Mouse (Mus musculus) limb, embryonic 12.5 days (tissue): Measurements from ENCODE around the gene 4931409K22Rik. TPM values are rescaled to one million over a fixed set of nuclear protein-coding genes. Genes with fewer than 3 reads are reported as not detected.

ENCODE experiments used
- ATAC-seq: fragments of 200-750 bp; cut with Nextera tagmentation; 2 replicates; pipeline ENCODE4 v1.8.0; 2017; ENCODE audit warnings: low read depth, moderate TSS enrichment; ENCODE audit not compliant: insufficient number of reproducible peaks, insufficient read depth, low FRiP score, low TSS enrichment
- H3K27ac ChIP-seq: fragments of 300-500 bp; sonication (generic); 2 replicates; pipeline ENCODE4 v1.5.1; 2016; ENCODE audit warnings: mild to moderate bottlenecking, moderate library complexity
- H3K27me3 ChIP-seq: fragments of 300-500 bp; sonication (generic); 2 replicates; pipeline ENCODE4 v1.6.1; 2016; ENCODE audit warnings: mild to moderate bottlenecking, moderate library complexity
- H3K36me3 ChIP-seq: fragments of 300-500 bp; sonication (generic); 2 replicates; pipeline ENCODE4 v1.6.1; 2016; ENCODE audit warnings: mild to moderate bottlenecking, moderate library complexity
- H3K4me1 ChIP-seq: fragments of 300-500 bp; sonication (generic); replicated peaks from 2 replicates; pipeline ENCODE4 v1.6.1; 2016
- H3K4me2 ChIP-seq: fragments of 300-500 bp; sonication (generic); 2 replicates; pipeline ENCODE4 v1.6.1; 2016; ENCODE audit warnings: mild to moderate bottlenecking, moderate library complexity
- H3K4me3 ChIP-seq: fragments of 300-500 bp; sonication (generic); replicated peaks from 2 replicates; pipeline ENCODE4 v1.5.1; 2016; ENCODE audit warnings: mild to moderate bottlenecking
- H3K9ac ChIP-seq: fragments of 300-500 bp; sonication (generic); replicated peaks from 2 replicates; pipeline ENCODE4 v1.6.1; 2016; ENCODE audit warnings: mild to moderate bottlenecking, moderate library complexity
- H3K9me3 ChIP-seq: fragments of 300-500 bp; sonication (generic); 2 replicates; pipeline ENCODE4 v1.6.1; 2016; ENCODE audit warnings: mild to moderate bottlenecking, moderate library complexity
- WGBS: fragments of 180-500 bp; shearing (Covaris S2); methylation state at CpG from one replicate; pipeline ENCODE4 v1.1.7; 2016; 5-methylcytosine and 5-hydroxymethylcytosine counted together
- polyA plus RNA-seq: library from polyadenylated mRNA; unstranded; fragments of >200 nt; fragmentation: Nextera tagmentation; extraction: Ambion mirVana; gene quantifications from 2 replicates; pipeline ENCODE4 v1.2.1, GENCODE M21; 2016

The 4931409K22Rik gene
- polyA plus RNA-seq, 1 experiment from 2014 or later: 0.19 TPM

DNA sequence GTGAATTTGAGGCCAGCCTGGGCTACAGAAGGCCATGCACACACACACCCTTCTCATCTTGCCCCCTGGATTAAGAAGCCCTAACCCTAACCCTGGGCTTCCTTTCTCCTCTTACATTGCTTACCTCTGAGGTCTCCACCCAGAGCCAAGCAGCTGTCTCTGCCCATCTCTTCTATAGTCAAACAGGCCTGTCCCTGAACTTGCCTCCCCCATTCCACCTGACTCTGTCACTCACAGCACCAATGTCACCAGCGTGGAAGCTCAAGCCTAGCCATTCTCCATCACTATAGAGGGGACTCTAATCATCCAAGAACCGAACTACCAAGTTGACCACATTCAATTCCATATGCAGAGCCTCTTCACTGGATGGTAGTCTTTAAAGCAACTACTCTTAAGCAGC is 43.6 kb upstream of the 4931409K22Rik start:
- peaks cover 12% of the 10 kb centered on the region for H3K36me3 ChIP-seq
- peaks cover 75% of the 10 kb centered on the region for H3K4me1 ChIP-seq
- H3K27me3 ChIP-seq: peaks cover 23% of the 10 kb centered on the region
- WGBS: 63% methylated on average over 2 of the region's 2 CpGs
- H3K9me3 ChIP-seq: no peaks in the 10 kb centered on the region
- peak overlapping the region; percentile 90 for H3K4me2 ChIP-seq
- H3K4me3 ChIP-seq: peak overlapping the region; percentile 74
- no peak overlapping the region for H3K9ac ChIP-seq
- peak overlapping the region; percentile 100; the same call in 1 of the 2 replicates for H3K27ac ChIP-seq
- no peak for ATAC-seq

DNA sequence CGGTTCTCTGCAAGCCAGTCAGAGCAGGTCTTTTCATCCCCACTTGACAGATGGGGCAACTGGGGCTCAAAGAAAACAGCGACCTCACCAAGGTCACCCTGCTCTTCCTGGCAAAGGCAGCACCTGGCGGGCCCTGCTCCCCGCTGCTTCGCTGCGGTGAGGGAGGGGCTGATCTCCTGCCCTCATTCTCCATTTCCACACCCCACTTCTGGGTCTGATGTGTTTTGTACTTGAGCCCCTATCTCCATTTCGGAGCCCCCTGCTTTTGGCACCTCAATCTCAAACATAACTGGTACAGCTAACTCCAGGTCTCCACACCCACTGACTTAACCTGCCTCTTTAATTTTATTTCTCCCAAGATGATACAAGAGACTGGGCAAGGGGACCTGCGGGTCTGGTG is 42.5 kb upstream of the 4931409K22Rik start:
- WGBS: 12% methylated on average over 8 of the region's 8 CpGs
- Histone ChIP-seq H3K4me3 (peak overlapping the region; percentile 54), H3K9ac (0 out of 2 replicates have a peak overlapping the region, but pooled peaks have one; percentile 69), H3K4me2 (peak overlapping the region; percentile 98), H3K27me3 (peaks cover 23% of the 10 kb centered on the region), H3K36me3 (peaks cover 23% of the 10 kb centered on the region), H3K4me1 (peaks cover 70% of the 10 kb centered on the region), H3K27ac (no peak overlapping the region), H3K9me3 (no peaks in the 10 kb centered on the region)
- ATAC-seq: no peak

- peak overlapping the region; percentile 54 for H3K4me3 ChIP-seq
- peaks cover 28% of the 10 kb centered on the region for H3K36me3 ChIP-seq
- H3K9ac ChIP-seq: peak overlapping the region; percentile 69
- ATAC-seq: no peak
- H3K4me1 ChIP-seq: peaks cover 65% of the 10 kb centered on the region
- H3K27me3 ChIP-seq: peaks cover 23% of the 10 kb centered on the region
- peak overlapping the region; percentile 35; the same call in 1 of the 2 replicates for H3K27ac ChIP-seq
- no peaks in the 10 kb centered on the region for H3K9me3 ChIP-seq
- whole genome bisulfite sequencing: 1% methylated on average over 41 of the region's 41 CpGs
- peak overlapping the region; percentile 98 for H3K4me2 ChIP-seq
Observed at GRCm38 (mm10) chr5:24598570-24599006, 42.0 kb upstream of the 4931409K22Rik start.

DNA sequence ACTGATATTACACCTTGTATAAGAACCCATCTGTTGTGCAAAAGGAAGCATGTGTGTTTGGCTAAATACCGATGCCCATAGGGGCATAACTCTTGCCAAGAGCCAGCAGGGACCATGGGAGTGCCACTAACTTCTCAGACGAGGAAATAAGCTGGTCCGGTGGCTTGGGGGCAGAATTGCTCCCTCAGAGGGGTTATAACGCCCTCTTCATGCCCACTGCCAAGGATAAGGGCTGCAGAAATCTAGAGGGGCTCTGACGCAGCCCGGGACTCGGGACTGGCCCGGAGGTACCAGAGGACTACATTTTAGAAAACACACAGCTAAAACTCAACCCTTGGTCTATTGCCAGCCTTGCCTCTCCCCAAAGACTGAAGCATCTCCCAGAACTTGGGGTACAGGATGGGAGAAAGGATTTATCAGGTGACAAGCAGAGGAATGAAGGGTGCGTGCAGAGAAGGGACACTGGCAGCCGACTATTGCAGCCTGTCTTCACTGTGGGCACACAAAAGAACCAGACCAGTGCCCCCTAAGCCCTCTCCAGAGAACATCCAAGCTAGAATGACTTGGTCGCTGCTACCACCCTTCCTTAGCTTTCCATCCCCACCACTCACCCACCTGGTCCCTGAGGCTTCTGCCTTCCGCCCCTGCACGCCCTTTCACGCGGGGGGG is 41.4 kb upstream of the 4931409K22Rik start:
- Histone ChIP-seq H3K4me1 (peaks cover 59% of the 10 kb centered on the region), H3K27me3 (peaks cover 24% of the 10 kb centered on the region), H3K27ac (0 out of 2 replicates have a peak overlapping the region, but pooled peaks have one; percentile 35), H3K4me2 (peak overlapping the region; percentile 98), H3K36me3 (peaks cover 34% of the 10 kb centered on the region), H3K9ac (peak overlapping the region; percentile 69), H3K9me3 (no peaks in the 10 kb centered on the region), H3K4me3 (peak overlapping the region; percentile 54)
- WGBS: 29% methylated on average over 15 of the region's 15 CpGs
- ATAC-seq: no peak

DNA sequence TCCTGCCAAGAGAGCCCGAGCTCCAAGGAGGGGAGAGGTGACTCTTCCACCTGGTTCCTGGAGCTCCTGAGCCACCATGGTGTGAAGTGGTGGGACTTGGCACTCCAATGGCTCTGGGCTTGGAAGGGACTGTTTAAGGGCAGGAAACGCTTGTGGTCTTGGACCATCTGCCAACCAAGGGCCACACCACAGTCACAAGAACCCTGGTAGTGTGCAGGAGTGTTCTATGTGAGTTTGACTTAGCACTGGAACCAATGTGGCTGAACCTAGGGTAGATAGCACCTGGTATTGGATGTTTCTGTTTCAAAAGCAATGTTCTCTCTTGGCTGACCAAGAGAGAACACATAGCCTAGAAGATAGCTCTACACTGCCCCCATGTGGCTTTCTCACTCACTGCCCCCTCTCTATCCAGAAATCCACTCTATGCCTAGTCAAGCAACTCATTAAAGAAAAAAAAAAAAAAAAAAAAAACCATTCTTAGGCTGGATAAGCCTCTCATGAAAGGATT is 40.7 kb upstream of the 4931409K22Rik start:
- Histone ChIP-seq H3K27me3 (peaks cover 30% of the 10 kb centered on the region), H3K4me3 (no peak overlapping the region), H3K4me2 (no peak overlapping the region), H3K27ac (no peak overlapping the region), H3K4me1 (peaks cover 51% of the 10 kb centered on the region), H3K9ac (no peak overlapping the region), H3K9me3 (no peaks in the 10 kb centered on the region), H3K36me3 (peaks cover 42% of the 10 kb centered on the region)
- ATAC-seq: no peak
- WGBS: 64% methylated on average over 2 of the region's 2 CpGs

GRCm38 (mm10) chr5:24596519-24597171 is 40.0 kb upstream of the 4931409K22Rik start:
- Histone ChIP-seq H3K27ac (no peak overlapping the region), H3K4me1 (peaks cover 51% of the 10 kb centered on the region), H3K4me3 (no peak overlapping the region), H3K9me3 (no peaks in the 10 kb centered on the region), H3K9ac (0 out of 2 replicates have a peak overlapping the region, but pooled peaks have one; percentile 12), H3K36me3 (peaks cover 48% of the 10 kb centered on the region), H3K27me3 (peaks cover 36% of the 10 kb centered on the region), H3K4me2 (no peak overlapping the region)
- ATAC-seq: no peak
- WGBS: 19% methylated on average over 11 of the region's 11 CpGs

DNA sequence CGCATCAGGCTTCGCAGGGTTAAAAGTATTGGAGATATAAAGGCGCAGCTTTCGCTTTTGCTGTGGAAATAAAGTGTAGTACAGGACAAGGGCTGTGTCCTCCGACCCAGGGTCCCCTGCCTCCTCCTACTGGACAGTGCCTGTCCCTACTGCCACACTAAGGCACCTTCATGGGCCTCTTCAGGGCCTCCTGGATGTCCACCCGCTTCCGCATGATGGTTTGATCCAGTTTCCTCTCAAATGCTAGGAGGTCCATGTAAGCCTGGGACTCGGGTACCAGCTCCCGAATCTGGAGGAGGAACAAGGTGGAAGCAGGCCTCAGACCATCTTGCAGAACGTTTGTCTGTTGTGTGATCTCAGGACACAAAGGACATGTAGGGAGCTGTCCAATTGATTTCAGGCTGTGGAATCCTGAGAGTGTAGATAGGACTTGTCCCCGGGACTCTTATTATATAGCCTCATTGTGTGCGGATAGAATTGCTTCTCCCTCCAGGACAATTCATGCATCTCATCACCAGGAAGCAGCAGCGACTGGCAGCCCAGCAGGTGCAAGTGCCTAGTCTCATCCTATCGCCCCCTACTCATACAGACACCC is 39.3 kb upstream of the 4931409K22Rik start:
- Histone ChIP-seq H3K27me3 (peaks cover 43% of the 10 kb centered on the region), H3K4me3 (no peak overlapping the region), H3K9me3 (no peaks in the 10 kb centered on the region), H3K9ac (0 out of 2 replicates have a peak overlapping the region, but pooled peaks have one; percentile 12), H3K4me2 (no peak overlapping the region), H3K4me1 (peaks cover 52% of the 10 kb centered on the region), H3K36me3 (peaks cover 55% of the 10 kb centered on the region), H3K27ac (no peak overlapping the region)
- no peak for ATAC-seq
- WGBS: 71% methylated on average over 14 of the region's 14 CpGs

DNA sequence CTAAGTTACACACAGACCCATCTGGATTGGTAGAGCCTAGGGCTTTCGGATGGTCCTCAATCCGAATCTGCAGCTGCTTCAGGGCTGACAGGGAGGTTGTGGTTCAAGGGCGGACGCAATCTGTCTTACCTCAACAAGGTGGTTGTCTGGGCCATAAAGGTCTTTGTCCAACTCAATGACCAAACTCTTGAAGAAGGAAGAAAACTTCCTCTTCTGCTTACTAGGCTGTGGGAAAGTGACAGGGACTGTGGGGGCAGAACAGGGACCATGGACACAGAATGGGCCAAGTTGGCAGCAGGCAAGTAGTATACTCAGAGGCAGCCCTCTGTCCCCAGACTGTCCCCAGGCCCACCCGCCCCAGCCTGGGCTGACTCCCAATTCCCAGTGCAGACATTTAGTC is 38.7 kb upstream of the 4931409K22Rik start:
- Histone ChIP-seq H3K9ac (no peak overlapping the region), H3K36me3 (peaks cover 61% of the 10 kb centered on the region), H3K4me1 (peaks cover 47% of the 10 kb centered on the region), H3K4me2 (no peak overlapping the region), H3K27ac (no peak overlapping the region), H3K9me3 (no peaks in the 10 kb centered on the region), H3K27me3 (peaks cover 46% of the 10 kb centered on the region), H3K4me3 (no peak overlapping the region)
- 90% methylated on average over 5 of the region's 5 CpGs for WGBS
- ATAC-seq: no peak

DNA sequence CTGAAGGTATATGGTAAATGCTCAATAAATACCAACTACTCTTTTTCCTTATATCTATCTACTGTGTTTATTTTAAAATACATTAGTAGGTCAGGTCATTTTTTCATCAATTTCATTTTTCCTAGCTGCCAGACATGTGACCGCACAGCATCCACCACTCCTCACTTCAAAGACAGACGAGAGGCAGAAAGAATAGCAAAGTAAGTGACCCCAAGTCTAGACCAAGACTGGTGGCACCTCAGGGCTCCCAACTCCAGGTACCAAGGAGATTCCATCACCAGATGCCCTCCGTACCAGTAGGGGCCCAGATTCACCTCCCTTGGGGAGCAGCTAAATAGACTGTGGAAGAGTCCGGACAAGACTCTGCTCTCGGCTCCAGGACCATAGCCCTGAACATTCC is 37.7 kb upstream of the 4931409K22Rik start:
- peaks cover 40% of the 10 kb centered on the region for H3K4me1 ChIP-seq
- ATAC-seq: no peak
- H3K9ac ChIP-seq: no peak overlapping the region
- H3K27ac ChIP-seq: no peak overlapping the region
- WGBS: 92% methylated on average over 5 of the region's 5 CpGs
- no peak overlapping the region for H3K4me2 ChIP-seq
- no peaks in the 10 kb centered on the region for H3K9me3 ChIP-seq
- peaks cover 40% of the 10 kb centered on the region for H3K27me3 ChIP-seq
- no peak overlapping the region for H3K4me3 ChIP-seq
- H3K36me3 ChIP-seq: peaks cover 70% of the 10 kb centered on the region

GRCm38 (mm10) chr5:24593928-24594327 is 37.3 kb upstream of the 4931409K22Rik start:
- H3K27ac ChIP-seq: no peak overlapping the region
- H3K4me2 ChIP-seq: no peak overlapping the region
- H3K9me3 ChIP-seq: no peaks in the 10 kb centered on the region
- peaks cover 36% of the 10 kb centered on the region for H3K4me1 ChIP-seq
- 68% methylated on average over 10 of the region's 10 CpGs for WGBS
- H3K9ac ChIP-seq: no peak overlapping the region
- H3K4me3 ChIP-seq: no peak overlapping the region
- H3K27me3 ChIP-seq: peaks cover 36% of the 10 kb centered on the region
- no peak for ATAC-seq
- H3K36me3 ChIP-seq: peaks cover 74% of the 10 kb centered on the region

DNA sequence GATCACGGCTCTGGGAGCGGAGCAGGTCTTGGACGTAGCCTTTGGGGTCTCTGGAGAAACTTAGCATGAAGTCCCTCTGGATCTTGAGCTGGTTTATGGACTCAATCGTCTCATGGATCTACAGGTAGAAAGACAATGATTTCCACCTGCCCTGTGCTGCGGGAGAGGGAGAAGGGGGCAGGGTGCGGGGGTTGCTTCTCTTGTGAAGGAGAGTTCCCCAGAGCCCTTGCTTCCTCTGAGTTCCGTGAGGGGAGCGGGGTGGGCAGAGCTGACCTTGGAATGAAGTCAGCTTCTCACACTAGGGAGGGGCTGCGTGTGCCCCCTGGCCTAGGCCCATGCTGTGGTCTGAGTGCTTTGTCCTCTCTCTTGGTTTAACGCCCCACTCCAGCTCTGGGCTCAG is 36.6 kb upstream of the 4931409K22Rik start:
- Histone ChIP-seq H3K36me3 (peaks cover 81% of the 10 kb centered on the region), H3K27me3 (peaks cover 29% of the 10 kb centered on the region), H3K9me3 (no peaks in the 10 kb centered on the region), H3K9ac (no peak overlapping the region), H3K4me2 (no peak overlapping the region), H3K27ac (no peak overlapping the region), H3K4me1 (peaks cover 32% of the 10 kb centered on the region), H3K4me3 (no peak overlapping the region)
- 83% methylated on average over 10 of the region's 10 CpGs for WGBS
- no peak for ATAC-seq
